Mouse (Mus musculus) MEL (cell line): Measurements from ENCODE around the gene Lsm12. TPM values are rescaled to one million over a fixed set of nuclear protein-coding genes. Genes with fewer than 3 reads are reported as not detected.
A peak's percentile ranks its signal among the peaks of the same experiment; 100 is the strongest.

ENCODE experiments used
- DNase-seq: peaks from one replicate; pipeline ENCODE4 v3.0.0; 2011; ENCODE audit warnings: low read depth, low spot score
- H3K27ac ChIP-seq: 2 replicates; pipeline ENCODE4 v1.5.1; 2012; ENCODE audit warnings: low read depth, mild to moderate bottlenecking, control low read depth, low read length, moderate library complexity; ENCODE audit not compliant: control insufficient read depth
- H3K27me3 ChIP-seq, 2 experiments: fragments of 150-350 bp in 1 of 2; sonication (generic) in 1 of 2; 2 replicates each; pipeline ENCODE4 v1.6.1; 2012; ENCODE audit warnings: low read length in 2 of 2, mild to moderate bottlenecking in 2 of 2, improper control_type of control experiment in 1 of 2, moderate library complexity in 1 of 2; ENCODE audit not compliant: insufficient read depth in 2 of 2, control insufficient read depth in 1 of 2
- H3K36me3 ChIP-seq, 2 experiments: 2 replicates each; pipeline ENCODE4 v1.6.1; 2012 to 2014; ENCODE audit warnings: low read length in 2 of 2, improper control_type of control experiment in 1 of 2, inconsistent platforms in 1 of 2, mild to moderate bottlenecking in 1 of 2; ENCODE audit not compliant: insufficient read depth in 2 of 2, control insufficient read depth in 1 of 2
- H3K4me1 ChIP-seq, 2 experiments: fragments of 150-350 bp in 1 of 2; sonication (generic) in 1 of 2; 2 replicates each; pipeline ENCODE4 v1.6.1; 2012; ENCODE audit warnings: low read length in 2 of 2, improper control_type of control experiment in 1 of 2, mild to moderate bottlenecking in 1 of 2; ENCODE audit not compliant: insufficient read depth in 2 of 2, control insufficient read depth in 1 of 2
- H3K4me3 ChIP-seq, 2 experiments: fragments of 150-350 bp in 1 of 2; sonication (generic) in 1 of 2; 2 replicates each; pipeline ENCODE4 v1.5.1; 2012; ENCODE audit warnings: low read depth in 2 of 2, low read length in 2 of 2, mild to moderate bottlenecking in 2 of 2, moderate library complexity in 2 of 2, control low read depth in 1 of 2, improper control_type of control experiment in 1 of 2; ENCODE audit not compliant: control insufficient read depth in 1 of 2, insufficient read depth in 1 of 2
- H3K79me2 ChIP-seq: 2 replicates; pipeline ENCODE4 v1.6.1; 2012; ENCODE audit warnings: mild to moderate bottlenecking, low read length, moderate library complexity; ENCODE audit not compliant: control insufficient read depth, poor library complexity, insufficient read depth
- H3K9ac ChIP-seq: 2 replicates; pipeline ENCODE4 v1.6.1; 2012; ENCODE audit warnings: low read depth, mild to moderate bottlenecking, control low read depth, low read length, moderate library complexity; ENCODE audit not compliant: control insufficient read depth, poor library complexity, severe bottlenecking
- H3K9me3 ChIP-seq: fragments of 150-350 bp; sonication (generic); replicated peaks from 2 replicates; pipeline ENCODE4 v1.6.1; 2012; ENCODE audit warnings: mild to moderate bottlenecking, low read length, improper control_type of control experiment, moderate library complexity; ENCODE audit not compliant: insufficient read depth
- CHD1 ChIP-seq: IDR thresholded peaks from 2 replicates; pipeline ENCODE4 v1.6.1; 2012; ENCODE audit warnings: low read depth, mild to moderate bottlenecking, inconsistent platforms, low read length, improper control_type of control experiment
- CHD2 ChIP-seq: IDR thresholded peaks from 2 replicates; pipeline ENCODE4 v1.6.1; 2011; ENCODE audit warnings: low read length, improper control_type of control experiment
- EP300 ChIP-seq, 2 experiments: IDR thresholded peaks; 2 replicates each; pipeline ENCODE4 v1.6.1; 2011; ENCODE audit warnings: improper control_type of control experiment in 2 of 2, low read length in 2 of 2, low read depth in 1 of 2, mild to moderate bottlenecking in 1 of 2
- ETS1 ChIP-seq: IDR thresholded peaks from 2 replicates; pipeline ENCODE4 v1.6.1; 2012; ENCODE audit warnings: low read depth, mild to moderate bottlenecking, inconsistent platforms, low read length, improper control_type of control experiment, moderate library complexity
- JUND ChIP-seq: IDR thresholded peaks from 2 replicates; pipeline ENCODE4 v1.6.1; 2011; ENCODE audit warnings: low read depth, mild to moderate bottlenecking, improper control_type of control experiment, low read length
- MAFK ChIP-seq: IDR thresholded peaks from 2 replicates; pipeline ENCODE4 v1.6.1; 2011; ENCODE audit warnings: low read depth, mild to moderate bottlenecking, low read length, improper control_type of control experiment, borderline replicate concordance
- MAX ChIP-seq: IDR thresholded peaks from 2 replicates; pipeline ENCODE4 v1.6.1; 2011; ENCODE audit warnings: low read length, improper control_type of control experiment
- MEF2A ChIP-seq: IDR thresholded peaks from 2 replicates; pipeline ENCODE4 v1.6.1; 2014; ENCODE audit warnings: low read depth, mild to moderate bottlenecking, inconsistent platforms, low read length, improper control_type of control experiment; ENCODE audit not compliant: poor library complexity, insufficient replicate concordance, severe bottlenecking; ENCODE audit errors: extremely low read depth
- MYC ChIP-seq: IDR thresholded peaks from 2 replicates; pipeline ENCODE4 v1.6.1; 2011; ENCODE audit warnings: low read depth, mild to moderate bottlenecking, low read length, improper control_type of control experiment, moderate library complexity
- NELFE ChIP-seq: IDR thresholded peaks from 2 replicates; pipeline ENCODE4 v1.6.1; 2011; ENCODE audit warnings: low read depth, low read length, improper control_type of control experiment
- POLR2A ChIP-seq, 2 experiments: IDR thresholded peaks; 2 replicates each; pipeline ENCODE4 v1.6.1; 2011 to 2012; ENCODE audit warnings: low read length in 2 of 2, mild to moderate bottlenecking in 2 of 2, control low read depth in 1 of 2, improper control_type of control experiment in 1 of 2, low read depth in 1 of 2, moderate library complexity in 1 of 2; ENCODE audit not compliant: control insufficient read depth in 1 of 2, insufficient read depth in 1 of 2, poor library complexity in 1 of 2
- POLR2AphosphoS5 ChIP-seq: IDR thresholded peaks from 2 replicates; pipeline ENCODE4 v1.6.1; 2012; ENCODE audit warnings: low read depth, borderline replicate concordance, mild to moderate bottlenecking, inconsistent platforms, low read length, moderate library complexity, mixed read lengths
- SMC3 ChIP-seq: IDR thresholded peaks from 2 replicates; pipeline ENCODE4 v1.6.1; 2011; ENCODE audit warnings: low read depth, low read length, improper control_type of control experiment
- TAL1 ChIP-seq: IDR thresholded peaks from 2 replicates; pipeline ENCODE4 v1.6.1; 2012; ENCODE audit warnings: mild to moderate bottlenecking, inconsistent platforms, low read length, moderate library complexity, mixed read lengths
- TBP ChIP-seq: IDR thresholded peaks from 2 replicates; pipeline ENCODE4 v1.8.0; 2011; ENCODE audit warnings: low read depth, low read length, improper control_type of control experiment
- USF1 ChIP-seq: IDR thresholded peaks from 2 replicates; pipeline ENCODE4 v1.6.1; 2014; ENCODE audit warnings: low read depth, mild to moderate bottlenecking, inconsistent platforms, low read length, improper control_type of control experiment, moderate library complexity
- ZC3H11A ChIP-seq: IDR thresholded peaks from 2 replicates; pipeline ENCODE4 v1.6.1; 2012; ENCODE audit warnings: low read depth, mild to moderate bottlenecking, inconsistent platforms, low read length, improper control_type of control experiment
- polyA plus RNA-seq, 2 experiments: library from polyadenylated mRNA; stranded (reverse) in 1 of 2; unstranded in 1 of 2; fragments of >175 nt in 1 of 2; fragments of >200 nt in 1 of 2; gene quantifications; 2 replicates each; pipeline versions ENCODE4 v1.2.1 to v1.2.4; 2012; ENCODE audit warnings: low replicate concordance in 2 of 2, low read depth in 1 of 2; ENCODE audit not compliant: insufficient read length in 2 of 2, insufficient read depth in 1 of 2, missing spikeins in 1 of 2
- total RNA-seq: library from RNA; depleted of rRNA; stranded (reverse); fragments of 300-350 nt; gene quantifications from 2 replicates; pipeline ENCODE4 v1.2.3, GENCODE M21; 2012

Gene Lsm12
- total and polyA plus RNA-seq, 3 experiments = 75.0 to 150 (median 128) TPM

DNA sequence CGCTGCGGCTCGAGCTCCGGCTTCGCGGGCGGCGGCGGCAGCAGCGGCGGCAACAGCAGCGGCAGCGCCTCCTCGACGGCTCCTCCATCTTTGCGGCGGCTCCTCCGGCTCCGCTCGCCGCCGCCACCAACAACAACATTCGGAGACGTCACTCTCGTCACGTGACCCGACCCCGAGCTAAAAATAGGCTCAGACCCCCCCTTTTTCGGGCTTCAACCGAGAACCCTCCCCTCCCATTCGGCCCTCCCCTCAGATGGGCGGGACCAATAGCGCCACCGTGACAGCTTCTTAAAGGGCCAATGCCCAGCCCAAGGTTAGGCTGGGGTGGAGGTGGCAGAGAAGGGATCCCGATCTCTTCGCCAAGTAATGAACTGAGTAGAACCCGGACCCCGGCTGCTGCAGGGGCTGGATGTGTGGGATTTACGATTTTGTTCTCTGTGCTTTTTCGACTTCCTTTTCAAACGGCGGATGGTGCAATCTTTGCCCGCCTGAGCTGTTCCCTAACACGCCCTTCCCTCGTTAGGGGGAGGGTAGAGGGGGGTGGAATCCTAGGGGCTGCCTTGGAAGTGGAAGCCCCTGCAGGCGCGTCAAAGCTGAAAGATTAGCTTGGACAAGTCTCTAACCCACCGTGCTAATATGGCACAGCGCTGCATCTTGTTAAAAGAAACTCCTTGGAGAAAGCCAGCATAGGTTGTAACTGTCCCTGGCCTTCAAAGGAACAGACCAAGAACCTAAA lies 45.1 kb upstream of the Lsm12 start, which contains the start of gene Hdac5 (continued):
- TF ChIP-seq POLR2AphosphoS5 = no peak
- TF ChIP-seq ETS1 = peak; percentile 95
- no peak for TF ChIP-seq JUND
- TF ChIP-seq TAL1 = no peak
- TF ChIP-seq EP300 (IDR thresholded peaks at IDR 0.05; ENCODE audit: low read depth in 1 of 2, low read length in 2 of 2) = peak in 1 of 2 experiments; percentile 63; a peak in 3 of 4 replicates
- TF ChIP-seq CHD1 = 0 out of 2 replicates have a peak, but pooled peaks have one; percentile 49
- TF ChIP-seq MAX = peak; percentile 94
- TF ChIP-seq ZC3H11A = 0 out of 2 replicates have a peak, but pooled peaks have one; percentile 14
- TF ChIP-seq NELFE = peak; percentile 39; the same call in 1 of the 2 replicates
- TF ChIP-seq POLR2A (IDR thresholded peaks at IDR 0.05; ENCODE audit: control insufficient read depth in 1 of 2, insufficient read depth in 1 of 2, low read depth in 1 of 2, low read length in 2 of 2, poor library complexity in 1 of 2) = peak; percentile 55 to 61; a peak in 3 of 4 replicates
- TF ChIP-seq MAFK = peak; percentile 22; the same call in 1 of the 2 replicates
- TF ChIP-seq, all 39 proteins: peak for 21

DNA sequence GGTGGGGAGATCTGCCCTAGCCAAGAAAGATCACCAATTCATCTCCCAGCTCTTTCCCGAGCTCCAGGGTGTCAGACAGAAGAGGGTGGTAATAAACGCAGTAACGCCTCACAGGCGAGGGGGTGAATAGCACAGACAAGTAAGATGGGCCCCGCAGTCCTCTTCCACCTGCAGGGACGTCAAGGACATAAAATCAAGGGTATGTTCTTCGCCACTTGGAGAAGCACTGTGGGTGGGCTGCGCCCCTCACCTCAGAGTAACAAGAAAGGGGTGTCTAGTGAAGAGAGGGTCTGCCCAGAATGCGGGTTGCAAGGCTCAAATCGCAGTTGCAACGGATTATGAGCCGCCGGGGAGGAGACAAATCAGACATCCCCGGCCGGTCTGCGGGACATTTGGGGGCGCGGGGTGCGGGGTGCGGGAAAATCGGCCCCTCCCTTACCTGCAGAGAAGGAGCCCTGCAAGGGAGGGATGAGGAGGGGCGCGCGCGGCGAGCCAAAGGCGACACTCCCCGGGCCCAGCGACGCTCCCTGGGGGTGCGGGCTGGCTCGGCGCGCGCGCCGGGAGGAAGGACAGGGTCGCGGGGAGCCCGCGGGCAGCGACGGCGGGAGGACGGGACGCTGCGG lies 44.3 kb upstream of the Lsm12 start:
- Histone ChIP-seq H3K4me1 (peaks cover 16 to 23% of the 10 kb centered on the region in 2 experiments), H3K27ac (no peak overlapping the region; the same call in 1 of the 2 replicates), H3K9me3 (no peaks in the 10 kb centered on the region), H3K79me2 (no peaks in the 10 kb centered on the region; the same call in 1 of the 2 replicates), H3K4me3 (peak overlapping the region; percentile 63 to 92), H3K36me3 (peaks cover 0 to 5% of the 10 kb centered on the region in 2 experiments; a peak in 1 of 4 replicates), H3K9ac (peak overlapping the region; percentile 74), H3K27me3 (peaks cover 0 to 6% of the 10 kb centered on the region in 2 experiments; a peak in 1 of 4 replicates)
- DNase-seq = peak; percentile 64
- TF ChIP-seq USF1 (0 out of 2 replicates have a peak, but pooled peaks have one; percentile 1), TBP (no peak), MYC (no peak), SMC3 (no peak), CHD2 (no peak), MEF2A (no peak)
